Mouse (Mus musculus) embryonic facial prominence, embryonic 11.5 days (tissue): ENCODE results near the gene Slc35b2. TPM values are rescaled to one million over a fixed set of nuclear protein-coding genes. Genes with fewer than 3 reads are reported as not detected.

Source experiments
- ATAC-seq: fragments of 200-750 bp; cut with Nextera tagmentation; replicated peaks from 2 replicates; pipeline ENCODE4 v1.8.0; 2017; ENCODE audit warnings: low read depth; ENCODE audit not compliant: insufficient number of reproducible peaks, low FRiP score, low TSS enrichment
- DNase-seq: peaks from one replicate; pipeline ENCODE4 v3.0.0-alpha.2; 2015; ENCODE audit warnings: low spot score
- H3K27ac ChIP-seq: fragments of 300-500 bp; sonication (generic); replicated peaks from 2 replicates; pipeline ENCODE4 v1.5.1; 2014; ENCODE audit warnings: mild to moderate bottlenecking, low read depth, low read length, control low read depth
- H3K27me3 ChIP-seq: fragments of 300-500 bp; sonication (generic); 2 replicates; pipeline ENCODE4 v1.6.1; 2014; ENCODE audit warnings: mild to moderate bottlenecking, low read length, moderate library complexity, mixed read lengths; ENCODE audit not compliant: control insufficient read depth, insufficient read depth
- H3K36me3 ChIP-seq: fragments of 300-500 bp; sonication (generic); replicated peaks from 2 replicates; pipeline ENCODE4 v1.6.1; 2014; ENCODE audit warnings: low read depth, mild to moderate bottlenecking, low read length, moderate library complexity, mixed read lengths; ENCODE audit not compliant: control insufficient read depth, insufficient read depth
- H3K4me1 ChIP-seq: fragments of 300-500 bp; sonication (generic); 2 replicates; pipeline ENCODE4 v1.6.1; 2014; ENCODE audit warnings: low read length, mixed read lengths; ENCODE audit not compliant: control insufficient read depth, insufficient read depth
- H3K4me2 ChIP-seq: fragments of 300-500 bp; sonication (generic); 2 replicates; pipeline ENCODE4 v1.6.1; 2014; ENCODE audit warnings: low read depth, mild to moderate bottlenecking, control low read depth, low read length, moderate library complexity
- H3K4me3 ChIP-seq: fragments of 300-500 bp; sonication (generic); 2 replicates; pipeline ENCODE4 v1.5.1; 2014; ENCODE audit warnings: low read depth, low read length, control low read depth
- H3K9ac ChIP-seq: fragments of 300-500 bp; sonication (generic); replicated peaks from 2 replicates; pipeline ENCODE4 v1.6.1; 2014; ENCODE audit warnings: mild to moderate bottlenecking, control low read depth, low read length
- H3K9me3 ChIP-seq: fragments of 300-500 bp; sonication (generic); replicated peaks from 2 replicates; pipeline ENCODE4 v1.6.1; 2016; ENCODE audit warnings: mild to moderate bottlenecking, low read length, inconsistent platforms, mixed read lengths; ENCODE audit not compliant: control insufficient read depth
- whole genome bisulfite sequencing: fragments of 180-500 bp; shearing (Covaris S2); extraction: QIAGEN DNeasy Blood & Tissue Kit; methylation state at CpG from one replicate; pipeline ENCODE4 v1.1.7; 2014; 5-methylcytosine and 5-hydroxymethylcytosine counted together
- polyA plus RNA-seq: library from polyadenylated mRNA; unstranded; fragments of >200 nt; fragmentation: Nextera tagmentation; extraction: Ambion mirVana; gene quantifications from 2 replicates; pipeline ENCODE4 v1.2.1, GENCODE M21; 2014

Slc35b2 gene
- 85.6 and 92.2 TPM in 2 replicates for polyA plus RNA-seq

DNA sequence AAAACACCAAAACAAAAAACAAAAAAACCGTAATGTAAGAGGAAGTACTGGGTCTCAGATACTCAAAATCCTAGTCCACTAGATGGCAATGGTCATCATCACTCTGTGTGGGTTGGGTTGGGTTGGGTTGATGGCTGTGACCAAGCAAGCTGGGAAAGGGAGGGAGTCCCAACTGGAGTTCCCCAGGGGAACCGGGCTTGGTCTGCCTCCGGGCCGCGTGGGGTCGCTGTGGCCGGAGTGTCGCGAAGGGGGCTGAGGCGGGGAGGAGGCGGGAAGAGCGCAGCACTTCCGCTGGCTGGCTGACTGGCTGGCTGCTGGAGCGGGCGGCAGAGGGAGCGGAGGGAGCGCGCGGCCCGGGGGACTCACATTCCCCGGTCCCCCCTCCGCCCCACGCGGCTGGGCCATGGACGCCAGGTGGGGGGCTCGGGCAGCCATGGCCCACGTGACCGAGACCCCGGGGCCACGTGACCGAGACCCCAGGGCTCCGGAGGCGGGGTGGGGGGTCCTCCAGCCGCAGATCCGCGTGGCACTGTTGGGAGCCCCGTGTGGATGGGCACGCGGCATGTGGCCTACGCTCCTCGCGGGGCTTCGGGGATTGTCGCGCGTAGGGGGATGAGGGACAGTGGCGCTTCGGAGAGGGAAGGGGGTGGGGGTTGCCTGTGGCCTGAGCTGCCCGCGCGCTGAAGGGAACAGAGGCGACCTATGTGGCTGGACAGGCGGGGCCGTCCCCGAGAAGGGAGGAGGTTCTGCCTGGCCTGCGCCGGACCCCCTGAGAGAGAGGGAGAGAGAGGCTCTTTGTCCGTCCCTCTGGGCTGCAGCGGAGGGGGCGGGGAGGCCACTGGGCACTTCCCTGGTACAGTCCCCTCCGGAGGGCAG lies at the start of gene Slc35b2:
Gene Slc35b2 (plus strand): TSS at position 220 of the 876 bp plus-strand sequence.
- Histone ChIP-seq H3K4me2 (peak within 1 kb of the TSS; percentile 93), H3K36me3 (peaks cover 6% of the 10 kb centered on the region), H3K9ac (peak within 1 kb of the TSS; percentile 91), H3K27ac (peak within 1 kb of the TSS; percentile 78), H3K27me3 (no peaks in the 10 kb centered on the region), H3K4me1 (peaks cover 7% of the 10 kb centered on the region), H3K4me3 (peak within 1 kb of the TSS; percentile 78), H3K9me3 (no peaks in the 10 kb centered on the region)
- 1% methylated on average over 48 of the region's 61 CpGs for WGBS
- ATAC-seq, result peak; percentile 69
- peak; percentile 92 for DNase-seq

DNA sequence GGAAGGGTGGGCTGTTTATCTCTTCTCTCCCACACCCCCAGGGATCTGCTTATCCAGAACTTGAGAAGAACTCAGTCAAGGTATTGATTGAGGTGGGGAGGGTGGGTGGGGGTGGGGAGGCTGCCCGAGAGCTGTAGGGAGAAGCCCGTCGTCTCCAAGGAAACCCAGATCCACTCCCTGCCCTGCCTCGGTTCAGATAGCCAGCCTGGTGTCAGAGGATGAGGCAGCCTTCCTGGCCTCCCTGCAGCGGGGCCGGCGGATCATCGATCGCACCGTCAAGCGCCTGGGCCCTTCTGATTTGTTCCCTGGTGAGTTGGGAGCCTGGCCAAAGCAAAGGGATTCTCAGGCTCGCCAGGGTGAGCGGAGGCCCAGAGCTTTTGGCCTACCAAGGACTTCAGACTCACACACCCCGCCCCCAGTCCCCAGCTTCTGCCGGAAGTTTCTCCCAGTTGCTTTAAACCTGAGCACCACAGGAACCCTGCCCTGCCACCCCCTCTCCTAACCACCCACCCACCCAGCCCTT lies 48.4 kb upstream of the Slc35b2 start:
- ATAC-seq, result no peak
- Histone ChIP-seq H3K36me3 (no peaks in the 10 kb centered on the region; the same call in 1 of the 2 replicates), H3K9me3 (no peaks in the 10 kb centered on the region), H3K4me3 (no peak overlapping the region), H3K27ac (no peak overlapping the region), H3K4me2 (no peak overlapping the region), H3K27me3 (no peaks in the 10 kb centered on the region), H3K9ac (no peak overlapping the region), H3K4me1 (no peaks in the 10 kb centered on the region)
- DNase-seq, result no peak
- WGBS, result 45% methylated on average over 15 of the region's 15 CpGs

DNA sequence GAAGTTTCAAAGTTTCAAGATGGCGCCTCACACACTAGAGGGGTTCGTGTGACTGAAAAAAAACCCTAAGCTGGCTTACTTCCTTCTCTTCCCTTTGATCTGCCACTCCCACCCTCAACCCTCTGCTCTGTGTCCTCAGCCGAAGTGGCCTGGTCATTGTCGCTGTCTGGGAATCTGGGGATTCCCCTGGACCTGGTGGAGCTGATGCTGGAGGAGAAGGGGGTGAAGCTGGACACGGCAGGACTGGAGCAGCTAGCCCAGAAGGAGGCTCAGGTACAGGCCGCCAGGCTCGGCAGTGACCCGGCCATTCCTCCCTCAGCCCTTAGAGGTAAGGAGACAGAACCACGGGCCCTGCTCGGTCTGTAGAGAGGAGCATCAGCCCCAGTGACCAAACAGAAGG lies 47.9 kb upstream of the Slc35b2 start:
- no peak overlapping the region for H3K4me2 ChIP-seq
- H3K9ac ChIP-seq, result no peak overlapping the region
- no peaks in the 10 kb centered on the region for H3K27me3 ChIP-seq
- no peak overlapping the region for H3K27ac ChIP-seq
- H3K4me1 ChIP-seq, result no peaks in the 10 kb centered on the region
- no peaks in the 10 kb centered on the region for H3K9me3 ChIP-seq
- no peak for DNase-seq
- no peak overlapping the region for H3K4me3 ChIP-seq
- 90% methylated on average over 10 of the region's 10 CpGs for WGBS
- H3K36me3 ChIP-seq, result no peaks in the 10 kb centered on the region; the same call in 1 of the 2 replicates
- no peak for ATAC-seq

GRCm38 (mm10) chr17:45516488-45516887 lies 47.2 kb upstream of the Slc35b2 start:
- no peaks in the 10 kb centered on the region for H3K27me3 ChIP-seq
- H3K9ac ChIP-seq, result no peak overlapping the region
- H3K9me3 ChIP-seq, result no peaks in the 10 kb centered on the region
- no peaks in the 10 kb centered on the region for H3K4me1 ChIP-seq
- 55% methylated on average over 8 of the region's 8 CpGs for WGBS
- H3K36me3 ChIP-seq, result no peaks in the 10 kb centered on the region; the same call in 1 of the 2 replicates
- ATAC-seq (no peak), DNase-seq (peak; percentile 79)
- no peak overlapping the region for H3K4me2 ChIP-seq
- H3K4me3 ChIP-seq, result no peak overlapping the region
- H3K27ac ChIP-seq, result no peak overlapping the region

GRCm38 (mm10) chr17:45517135-45517534 lies 46.5 kb upstream of the Slc35b2 start:
- no peak overlapping the region for H3K9ac ChIP-seq
- no peaks in the 10 kb centered on the region for H3K4me1 ChIP-seq
- no peak overlapping the region for H3K4me3 ChIP-seq
- 87% methylated on average over 21 of the region's 21 CpGs for WGBS
- no peaks in the 10 kb centered on the region for H3K9me3 ChIP-seq
- H3K27ac ChIP-seq, result no peak overlapping the region
- DNase-seq (no peak), ATAC-seq (no peak)
- H3K36me3 ChIP-seq, result no peaks in the 10 kb centered on the region; the same call in 1 of the 2 replicates
- H3K4me2 ChIP-seq, result no peak overlapping the region
- H3K27me3 ChIP-seq, result no peaks in the 10 kb centered on the region

DNA sequence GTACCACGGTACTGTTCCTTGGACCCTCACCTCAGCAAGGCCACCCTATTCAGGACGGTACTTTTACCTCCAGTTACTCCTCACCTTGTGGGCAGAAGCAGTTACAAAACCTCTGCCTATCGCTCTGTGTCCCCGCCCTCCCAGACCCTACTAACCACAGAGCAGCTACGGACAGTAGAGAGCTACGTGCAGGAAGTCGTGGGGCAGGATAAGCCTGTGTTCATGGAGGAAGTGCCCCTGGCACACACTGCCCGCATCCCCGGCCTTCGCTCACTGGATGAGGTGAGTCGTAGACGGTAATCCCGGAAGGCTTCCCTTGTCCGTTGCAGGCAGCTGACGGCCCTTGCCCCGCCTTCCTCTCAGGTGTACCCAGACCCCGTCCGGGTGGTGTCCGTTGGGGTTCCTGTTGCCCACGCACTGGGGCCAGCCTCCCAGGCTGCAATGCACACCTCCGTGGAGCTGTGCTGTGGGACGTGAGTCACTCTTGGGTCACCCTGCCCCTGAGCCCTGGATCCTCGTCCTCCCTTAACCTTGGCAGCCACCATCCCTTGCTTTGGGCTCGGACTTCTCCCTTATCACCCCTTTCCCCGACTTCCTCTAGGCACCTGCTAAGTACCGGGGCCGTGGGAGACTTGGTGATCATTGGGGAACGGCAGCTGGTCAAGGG lies 46.0 kb upstream of the Slc35b2 start:
- 90% methylated on average over 28 of the region's 28 CpGs for WGBS
- H3K9ac ChIP-seq, result no peak overlapping the region

DNA sequence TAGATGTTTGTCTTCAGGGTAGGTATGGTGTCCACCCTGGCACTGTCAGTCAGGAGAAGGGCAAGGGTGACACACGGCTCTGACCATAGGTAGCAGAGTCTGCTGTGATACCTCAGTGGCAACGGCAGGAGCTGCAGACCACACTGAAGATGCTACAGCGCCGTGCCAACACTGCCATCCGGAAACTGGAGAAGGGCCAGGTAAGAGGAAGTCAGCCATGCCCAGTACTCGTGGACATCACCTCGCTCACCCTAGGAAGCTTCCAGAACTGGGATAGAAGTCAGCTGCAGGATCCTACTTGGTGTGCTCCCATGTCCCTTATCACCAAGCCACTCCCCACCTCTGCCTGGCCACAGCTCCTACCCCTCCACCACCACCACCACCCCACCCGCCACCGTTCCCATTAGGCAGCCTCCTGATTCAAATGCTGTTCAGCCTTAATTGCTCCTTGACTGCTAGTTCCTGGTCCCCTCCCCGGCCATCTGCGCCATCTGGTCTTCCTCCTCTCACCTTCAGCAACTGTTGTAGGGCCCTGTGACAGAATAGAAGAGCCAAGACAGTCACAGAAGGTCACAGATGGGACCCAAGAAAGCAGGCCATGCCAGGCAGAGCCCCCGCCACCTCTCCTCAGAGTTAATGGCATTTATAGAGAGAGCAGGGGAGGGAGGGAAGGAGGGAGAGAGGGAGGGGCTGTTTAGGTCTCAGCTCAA lies 44.8 kb upstream of the Slc35b2 start:
- no peak for DNase-seq
- Histone ChIP-seq H3K4me1 (no peaks in the 10 kb centered on the region; the same call in 1 of the 2 replicates), H3K4me2 (no peak overlapping the region), H3K27me3 (no peaks in the 10 kb centered on the region), H3K9ac (no peak overlapping the region), H3K36me3 (no peaks in the 10 kb centered on the region; the same call in 1 of the 2 replicates), H3K27ac (no peak overlapping the region), H3K4me3 (no peak overlapping the region), H3K9me3 (no peaks in the 10 kb centered on the region)
- 85% methylated on average over 12 of the region's 12 CpGs for WGBS
- no peak for ATAC-seq

More for the DNA sequence above, 46.0 kb upstream of the Slc35b2 start:
- no peak overlapping the region for H3K4me2 ChIP-seq
- H3K36me3 ChIP-seq, result no peaks in the 10 kb centered on the region; the same call in 1 of the 2 replicates
- no peaks in the 10 kb centered on the region for H3K4me1 ChIP-seq
- no peak overlapping the region for H3K4me3 ChIP-seq
- no peak overlapping the region for H3K27ac ChIP-seq
- H3K9me3 ChIP-seq, result no peaks in the 10 kb centered on the region
- no peak for ATAC-seq
- H3K27me3 ChIP-seq, result no peaks in the 10 kb centered on the region
- no peak for DNase-seq
